Mouse (Mus musculus): ENCODE data around the gene Gm973. TPM values are rescaled to one million over a fixed set of nuclear protein-coding genes. Genes with fewer than 3 reads are reported as not detected.
"Not testable (repeated sequence)": the region's sequence is repeated elsewhere in the genome, so short reads cannot be mapped to it uniquely, and the experiment has no call there.

The Gm973 gene
- polyA plus RNA-seq, 1 experiment from 2014 or later: 0.35 TPM

GRCm38 (mm10) chr1:59613795-59614194 is 97.7 kb downstream of the Gm973 start:
- H3K36me3 ChIP-seq (ENCODE audit: control insufficient read depth, insufficient read depth, low read length): no peaks in the 10 kb centered on the region
- no peak overlapping the region for H3K4me2 ChIP-seq (ENCODE audit: low read depth, low read length)
- H3K27me3 ChIP-seq (ENCODE audit: control insufficient read depth, insufficient read depth, low read length): no peaks in the 10 kb centered on the region
- ATAC-seq (ENCODE audit: insufficient read depth, low FRiP score): no peak
- no peak overlapping the region for H3K9ac ChIP-seq (ENCODE audit: low read length)
- no peak overlapping the region for H3K4me3 ChIP-seq (replicated peaks; ENCODE audit: low read length)
- WGBS: 44% methylated on average over 6 of the region's 6 CpGs
- H3K4me1 ChIP-seq (ENCODE audit: control insufficient read depth, insufficient read depth, low read length): no peaks in the 10 kb centered on the region
- H3K27ac ChIP-seq (ENCODE audit: low read length): no peak overlapping the region
- no peaks in the 10 kb centered on the region for H3K9me3 ChIP-seq (replicated peaks; ENCODE audit: control insufficient read depth, low read length)

- H3K4me2 ChIP-seq (ENCODE audit: low read depth, low read length): no peak overlapping the region
- H3K27ac ChIP-seq (ENCODE audit: low read length): no peak overlapping the region
- ATAC-seq (ENCODE audit: insufficient read depth, low FRiP score): no peak
- no peaks in the 10 kb centered on the region for H3K9me3 ChIP-seq (replicated peaks; ENCODE audit: control insufficient read depth, low read length)
- H3K4me3 ChIP-seq (replicated peaks; ENCODE audit: low read length): no peak overlapping the region
- H3K4me1 ChIP-seq (ENCODE audit: control insufficient read depth, insufficient read depth, low read length): no peaks in the 10 kb centered on the region
- H3K9ac ChIP-seq (ENCODE audit: low read length): no peak overlapping the region
- WGBS: 70% methylated on average over 2 of the region's 2 CpGs
- no peaks in the 10 kb centered on the region for H3K36me3 ChIP-seq (ENCODE audit: control insufficient read depth, insufficient read depth, low read length)
- H3K27me3 ChIP-seq (ENCODE audit: control insufficient read depth, insufficient read depth, low read length): no peaks in the 10 kb centered on the region
Measured at GRCm38 (mm10) chr1:59615021-59615420, 99.0 kb downstream of the Gm973 start.

GRCm38 (mm10) chr1:59619201-59619600 is 103.1 kb downstream of the Gm973 start:
- H3K36me3 ChIP-seq (ENCODE audit: control insufficient read depth, insufficient read depth, low read length): no peaks in the 10 kb centered on the region
- 91% methylated on average over 10 of the region's 10 CpGs for WGBS
- no peak for ATAC-seq (ENCODE audit: insufficient read depth, low FRiP score)
- no peak overlapping the region for H3K9ac ChIP-seq (ENCODE audit: low read length)
- H3K9me3 ChIP-seq (replicated peaks; ENCODE audit: control insufficient read depth, low read length): no peaks in the 10 kb centered on the region
- no peaks in the 10 kb centered on the region for H3K4me1 ChIP-seq (ENCODE audit: control insufficient read depth, insufficient read depth, low read length)
- H3K4me2 ChIP-seq (ENCODE audit: low read depth, low read length): no peak overlapping the region
- no peak overlapping the region for H3K27ac ChIP-seq (ENCODE audit: low read length)
- no peaks in the 10 kb centered on the region for H3K27me3 ChIP-seq (ENCODE audit: control insufficient read depth, insufficient read depth, low read length)
- no peak overlapping the region for H3K4me3 ChIP-seq (replicated peaks; ENCODE audit: low read length)

- no peaks in the 10 kb centered on the region for H3K9me3 ChIP-seq (replicated peaks; ENCODE audit: control insufficient read depth, low read length)
- WGBS: 31% methylated on average over 5 of the region's 5 CpGs
- H3K36me3 ChIP-seq (ENCODE audit: control insufficient read depth, insufficient read depth, low read length): no peaks in the 10 kb centered on the region
- no peak overlapping the region for H3K9ac ChIP-seq (ENCODE audit: low read length)
- H3K4me3 ChIP-seq (replicated peaks; ENCODE audit: low read length): no peak overlapping the region
- no peaks in the 10 kb centered on the region for H3K4me1 ChIP-seq (ENCODE audit: control insufficient read depth, insufficient read depth, low read length)
- ATAC-seq (ENCODE audit: insufficient read depth, low FRiP score): peak; percentile 82; the same call in 1 of the 2 replicates
- H3K4me2 ChIP-seq (ENCODE audit: low read depth, low read length): no peak overlapping the region
- no peaks in the 10 kb centered on the region for H3K27me3 ChIP-seq (ENCODE audit: control insufficient read depth, insufficient read depth, low read length)
- H3K27ac ChIP-seq (ENCODE audit: low read length): no peak overlapping the region
Measured at GRCm38 (mm10) chr1:59623325-59624017, 107.4 kb downstream of the Gm973 start.

- 89% methylated on average over 5 of the region's 5 CpGs for WGBS
- H3K4me1 ChIP-seq (ENCODE audit: control insufficient read depth, insufficient read depth, low read length): no peaks in the 10 kb centered on the region
- H3K36me3 ChIP-seq (ENCODE audit: control insufficient read depth, insufficient read depth, low read length): no peaks in the 10 kb centered on the region
- no peaks in the 10 kb centered on the region for H3K9me3 ChIP-seq (replicated peaks; ENCODE audit: control insufficient read depth, low read length)
- H3K4me2 ChIP-seq (ENCODE audit: low read depth, low read length): no peak overlapping the region
- no peak overlapping the region for H3K4me3 ChIP-seq (replicated peaks; ENCODE audit: low read length)
- no peak overlapping the region for H3K9ac ChIP-seq (ENCODE audit: low read length)
- no peak for ATAC-seq (ENCODE audit: insufficient read depth, low FRiP score)
- no peaks in the 10 kb centered on the region for H3K27me3 ChIP-seq (ENCODE audit: control insufficient read depth, insufficient read depth, low read length)
- H3K27ac ChIP-seq (ENCODE audit: low read length): no peak overlapping the region
Measured at GRCm38 (mm10) chr1:59625410-59625809, 109.3 kb downstream of the Gm973 start.

- 36% methylated on average over 6 of the region's 6 CpGs for WGBS
- H3K4me1 ChIP-seq (ENCODE audit: control insufficient read depth, insufficient read depth, low read length): no peaks in the 10 kb centered on the region
- ATAC-seq (ENCODE audit: insufficient read depth, low FRiP score): no peak
- H3K27me3 ChIP-seq (ENCODE audit: control insufficient read depth, insufficient read depth, low read length): no peaks in the 10 kb centered on the region
- no peaks in the 10 kb centered on the region for H3K36me3 ChIP-seq (ENCODE audit: control insufficient read depth, insufficient read depth, low read length)
- H3K9me3 ChIP-seq (replicated peaks; ENCODE audit: control insufficient read depth, low read length): no peaks in the 10 kb centered on the region
- no peak overlapping the region for H3K4me3 ChIP-seq (replicated peaks; ENCODE audit: low read length)
- no peak overlapping the region for H3K27ac ChIP-seq (ENCODE audit: low read length)
- H3K9ac ChIP-seq (ENCODE audit: low read length): no peak overlapping the region
- no peak overlapping the region for H3K4me2 ChIP-seq (ENCODE audit: low read depth, low read length)
Measured at GRCm38 (mm10) chr1:59629194-59629593, 113.1 kb downstream of the Gm973 start.

GRCm38 (mm10) chr1:59630356-59630755 is 114.3 kb downstream of the Gm973 start:
- H3K27ac ChIP-seq (ENCODE audit: low read length); H3K9ac ChIP-seq (ENCODE audit: low read length); H3K4me1 ChIP-seq (ENCODE audit: control insufficient read depth, insufficient read depth, low read length); H3K4me3 ChIP-seq (replicated peaks; ENCODE audit: low read length); ATAC-seq (ENCODE audit: insufficient read depth, low FRiP score); H3K9me3 ChIP-seq (replicated peaks; ENCODE audit: control insufficient read depth, low read length); H3K27me3 ChIP-seq (ENCODE audit: control insufficient read depth, insufficient read depth, low read length); H3K4me2 ChIP-seq (ENCODE audit: low read depth, low read length); H3K36me3 ChIP-seq (ENCODE audit: control insufficient read depth, insufficient read depth, low read length): not testable (repeated sequence)
- 91% methylated on average over 6 of the region's 6 CpGs for WGBS

GRCm38 (mm10) chr1:59631986-59632659 is 116.1 kb downstream of the Gm973 start:
- no peaks in the 10 kb centered on the region for H3K4me1 ChIP-seq (ENCODE audit: control insufficient read depth, insufficient read depth, low read length)
- H3K36me3 ChIP-seq (ENCODE audit: control insufficient read depth, insufficient read depth, low read length): no peaks in the 10 kb centered on the region
- no peak overlapping the region for H3K9ac ChIP-seq (ENCODE audit: low read length)
- H3K4me3 ChIP-seq (replicated peaks; ENCODE audit: low read length): no peak overlapping the region
- no peaks in the 10 kb centered on the region for H3K27me3 ChIP-seq (ENCODE audit: control insufficient read depth, insufficient read depth, low read length)
- no peak overlapping the region for H3K27ac ChIP-seq (ENCODE audit: low read length)
- no peaks in the 10 kb centered on the region for H3K9me3 ChIP-seq (replicated peaks; ENCODE audit: control insufficient read depth, low read length)
- ATAC-seq (ENCODE audit: insufficient read depth, low FRiP score): no peak
- no peak overlapping the region for H3K4me2 ChIP-seq (ENCODE audit: low read depth, low read length)
- 68% methylated on average over 5 of the region's 5 CpGs for WGBS

GRCm38 (mm10) chr1:59633056-59633455 is 117.0 kb downstream of the Gm973 start:
- peak overlapping the region; percentile 35; the same call in 1 of the 2 replicates for H3K9ac ChIP-seq (ENCODE audit: low read length)

More at GRCm38 (mm10) chr1:59633056-59633455, 117.0 kb downstream of the Gm973 start:
- Histone ChIP-seq H3K4me2 (ENCODE audit: low read depth, low read length) (no peak overlapping the region), H3K4me3 (replicated peaks; ENCODE audit: low read length) (no peak overlapping the region), H3K27me3 (ENCODE audit: control insufficient read depth, insufficient read depth, low read length) (no peaks in the 10 kb centered on the region), H3K4me1 (ENCODE audit: control insufficient read depth, insufficient read depth, low read length) (no peaks in the 10 kb centered on the region), H3K36me3 (ENCODE audit: control insufficient read depth, insufficient read depth, low read length) (no peaks in the 10 kb centered on the region), H3K9me3 (replicated peaks; ENCODE audit: control insufficient read depth, low read length) (no peaks in the 10 kb centered on the region), H3K27ac (ENCODE audit: low read length) (no peak overlapping the region; the same call in 1 of the 2 replicates)
- no peak for ATAC-seq (ENCODE audit: insufficient read depth, low FRiP score)
- WGBS: 30% methylated on average over 6 of the region's 6 CpGs

All from stomach, embryonic 16.5 days (tissue).